Mouse (Mus musculus) thymus, postnatal 25 days (tissue): ENCODE measurements around the gene Tshb.
A peak's percentile ranks its signal among the peaks of the same experiment; 100 is the strongest.

Experiments used
- DNase-seq: peaks from one replicate; pipeline ENCODE4 v3.0.0; 2022

Tshb gene

GRCm38 (mm10) chr3:102736436-102736835 lies 46.1 kb downstream of the Tshb start:
- DNase-seq, result no peak

DNA sequence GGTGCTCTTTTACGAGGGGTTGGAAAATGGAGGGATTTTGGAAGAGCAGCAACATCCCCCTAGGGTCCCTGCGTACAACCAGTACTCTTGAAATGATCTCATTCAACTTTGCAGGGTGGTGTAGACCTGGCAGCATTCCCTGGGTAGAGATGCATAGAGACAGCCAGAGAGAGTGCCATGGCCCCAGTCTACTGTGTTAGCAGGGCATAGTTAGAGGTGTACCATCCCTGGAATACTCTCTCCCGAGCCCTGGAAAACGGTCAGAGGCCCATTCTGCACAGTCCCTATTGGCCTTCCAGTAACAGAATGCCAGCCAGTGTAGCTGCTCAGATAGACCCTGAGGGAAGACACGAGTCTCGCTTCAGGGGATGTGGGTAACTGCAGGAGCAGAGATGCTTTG lies 46.9 kb downstream of the Tshb start:
- DNase-seq, result no peak

GRCm38 (mm10) chr3:102735031-102735558 lies 47.4 kb downstream of the Tshb start:
- peak; percentile 65 for DNase-seq

DNA sequence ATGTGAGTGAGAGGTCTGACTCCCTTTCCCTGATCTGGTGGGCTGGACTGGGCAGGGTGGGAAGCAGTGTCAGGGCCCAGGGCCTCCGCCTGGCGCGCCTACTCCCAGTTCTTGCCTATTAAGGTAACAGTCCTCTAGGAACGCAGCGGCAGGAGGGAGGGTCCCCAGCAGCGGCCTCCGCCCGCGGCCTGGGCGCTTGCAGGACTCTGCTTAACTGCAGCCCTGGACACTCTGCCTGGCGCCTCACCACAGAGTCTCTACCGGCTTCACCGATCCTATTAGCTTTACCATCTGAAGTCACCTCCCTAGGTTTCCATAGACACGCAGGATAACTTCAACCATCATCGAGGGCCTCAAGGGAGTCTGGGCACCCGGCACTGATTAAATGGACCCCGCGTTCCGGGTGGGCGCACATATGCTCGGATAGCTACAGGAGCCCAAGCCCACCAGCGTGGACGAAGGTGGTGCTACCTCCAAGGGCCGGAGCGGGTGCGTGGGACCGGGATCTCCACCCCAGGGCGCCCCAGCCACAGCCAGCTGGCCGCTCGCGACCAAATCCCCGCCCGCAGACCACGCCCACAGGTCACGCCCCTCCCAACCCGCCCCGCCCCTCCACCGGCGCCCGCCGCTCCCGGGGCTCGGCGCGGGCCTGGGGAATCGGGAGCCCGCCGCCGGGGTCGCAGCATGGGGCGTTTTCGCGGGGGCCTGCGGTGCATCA lies 48.0 kb downstream of the Tshb start, which contains the start of gene Tspan2:
Gene Tspan2 (plus strand): TSS at position 217 of the 718 bp plus-strand sequence.
- DNase-seq, result peak; percentile 77

GRCm38 (mm10) chr3:102733936-102734312 lies 48.6 kb downstream of the Tshb start:
- DNase-seq, result no peak

- DNase-seq, result no peak
Observed at GRCm38 (mm10) chr3:102733050-102733449, 49.5 kb downstream of the Tshb start.

GRCm38 (mm10) chr3:102732619-102733018 lies 49.9 kb downstream of the Tshb start:
- DNase-seq, result no peak

DNA sequence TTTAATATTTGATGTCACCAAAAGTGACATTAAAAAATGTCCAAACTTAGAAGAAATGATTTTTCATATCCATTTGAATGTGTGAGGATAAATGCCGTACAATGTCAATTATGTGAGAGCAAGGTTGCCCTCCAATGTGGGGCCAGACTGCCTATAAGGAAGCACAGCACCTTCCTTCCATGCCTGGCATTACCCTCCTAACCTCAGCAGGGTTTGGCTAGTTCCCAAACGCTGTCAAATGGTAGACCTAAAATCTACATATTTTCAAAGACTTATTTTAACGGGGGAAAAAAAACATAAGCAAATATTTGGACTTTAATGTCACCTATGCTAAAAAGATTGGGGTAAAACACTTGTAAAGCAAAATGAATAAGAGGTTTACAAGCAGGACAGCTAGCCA lies 51.4 kb downstream of the Tshb start:
- DNase-seq, result no peak

DNA sequence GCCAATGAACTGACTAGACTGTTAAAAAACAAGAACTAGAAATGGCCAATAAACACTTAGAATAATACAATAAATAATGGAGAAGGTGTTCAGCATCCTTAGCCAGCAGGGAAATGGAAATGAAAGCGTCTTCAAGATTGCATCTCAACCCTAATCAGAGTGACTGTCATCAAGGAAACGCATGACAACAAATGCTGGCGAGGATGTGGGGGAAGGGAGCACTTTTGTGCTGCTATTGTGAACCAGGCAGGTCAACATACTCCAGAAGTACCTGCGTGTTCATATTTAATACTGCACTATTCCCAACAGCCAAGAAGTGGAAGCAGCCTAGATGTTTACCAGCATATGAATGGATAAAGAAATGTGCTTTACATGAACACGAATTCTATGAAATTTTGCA lies 53.1 kb downstream of the Tshb start:
- DNase-seq, result peak; percentile 34
